Mouse (Mus musculus) splenic B cell, adult 2 months (primary cell): ENCODE data around the gene Myo16.

Experiments
- DNase-seq: peaks from one replicate; pipeline ENCODE4 v3.0.0-alpha.2; 2011; ENCODE audit warnings: low read depth, low spot score
- H3K27me3 ChIP-seq: 2 replicates; pipeline ENCODE4 v1.6.1; 2012; ENCODE audit warnings: mild to moderate bottlenecking, low read length, moderate library complexity, mixed read lengths; ENCODE audit not compliant: control insufficient read depth, poor library complexity, insufficient read depth, severe bottlenecking
- H3K36me3 ChIP-seq: 2 replicates; pipeline ENCODE4 v1.6.1; 2012; ENCODE audit warnings: mild to moderate bottlenecking, low read length, moderate library complexity, mixed read lengths; ENCODE audit not compliant: control insufficient read depth, poor library complexity, insufficient read depth, severe bottlenecking

The Myo16 gene

GRCm38 (mm10) chr8:10565231-10566029, 411.7 kb downstream of the Myo16 start:
- H3K36me3 ChIP-seq: no peaks in the 10 kb centered on the region
- DNase-seq: peak; percentile 42
- no peaks in the 10 kb centered on the region for H3K27me3 ChIP-seq

DNA sequence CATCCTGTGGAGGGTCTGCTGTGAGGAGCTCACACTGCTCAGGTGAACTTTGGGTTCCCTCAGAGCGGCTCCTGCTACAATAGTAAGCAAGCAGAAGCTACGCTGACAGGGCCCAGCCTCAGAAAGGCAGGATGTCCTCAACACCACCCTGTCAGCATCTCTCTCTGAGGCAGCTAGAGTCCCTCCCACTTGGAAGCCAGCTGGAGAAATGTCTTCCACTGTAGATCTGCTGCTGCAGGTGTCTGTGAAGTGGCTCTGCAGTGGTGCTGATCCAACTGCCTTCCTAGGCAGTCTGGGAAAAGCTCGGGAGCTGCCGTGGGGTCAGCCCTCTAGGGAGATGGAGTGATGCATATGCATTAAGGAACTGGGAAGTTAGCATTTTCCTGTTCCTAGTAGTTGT, 414.7 kb downstream of the Myo16 start:
- H3K27me3 ChIP-seq: no peaks in the 10 kb centered on the region
- H3K36me3 ChIP-seq: no peaks in the 10 kb centered on the region
- no peak for DNase-seq

- Histone ChIP-seq H3K36me3 (no peaks in the 10 kb centered on the region), H3K27me3 (no peaks in the 10 kb centered on the region)
- peak; percentile 84 for DNase-seq
Observed at GRCm38 (mm10) chr8:10574096-10574495, 420.4 kb downstream of the Myo16 start.

- H3K36me3 ChIP-seq: no peaks in the 10 kb centered on the region
- DNase-seq: no peak
- H3K27me3 ChIP-seq: no peaks in the 10 kb centered on the region
Observed at GRCm38 (mm10) chr8:10575244-10575643, 421.5 kb downstream of the Myo16 start.

DNA sequence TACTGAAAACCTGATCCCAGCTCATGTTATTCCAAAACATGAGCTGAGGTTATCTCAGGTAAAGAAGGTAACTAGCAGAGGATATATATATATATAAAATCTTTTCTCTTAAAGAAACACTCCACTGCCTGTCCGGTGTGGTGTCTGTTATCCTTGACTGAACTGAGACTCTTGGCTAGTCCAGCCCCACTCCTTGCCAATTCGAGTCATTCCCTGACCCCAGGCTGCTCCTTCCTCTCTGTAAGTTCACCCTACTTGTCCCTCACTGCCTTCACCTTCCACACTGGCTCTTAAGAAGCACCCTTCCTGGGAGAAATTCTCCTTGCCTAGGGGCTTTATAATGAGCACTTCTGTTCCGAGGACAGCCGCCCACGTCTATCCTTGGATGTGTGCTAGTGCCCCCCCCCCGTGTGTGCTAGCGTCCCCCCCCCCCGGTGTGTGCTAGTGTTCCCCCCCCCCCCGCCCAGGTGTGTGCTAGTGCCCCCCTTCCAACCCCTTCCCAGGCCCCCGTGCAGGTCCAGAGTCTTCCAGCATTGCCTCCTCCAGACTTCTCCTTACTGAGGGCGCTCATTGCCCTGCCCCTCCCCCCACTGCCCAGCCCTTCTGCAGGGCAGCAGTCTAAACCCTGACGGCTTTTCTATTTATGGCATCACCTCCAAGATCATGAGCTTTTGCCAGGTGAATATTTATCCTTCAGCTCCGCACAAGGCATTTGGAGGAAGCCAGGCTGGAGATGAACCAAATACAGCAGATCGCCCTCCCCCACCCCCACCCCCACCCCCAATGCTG, 433.4 kb downstream of the Myo16 start:
- DNase-seq: no peak
- Histone ChIP-seq H3K36me3 (no peaks in the 10 kb centered on the region), H3K27me3 (no peaks in the 10 kb centered on the region)

- Histone ChIP-seq H3K36me3 (no peaks in the 10 kb centered on the region), H3K27me3 (no peaks in the 10 kb centered on the region)
- no peak for DNase-seq
Observed at GRCm38 (mm10) chr8:10589422-10589933, 435.8 kb downstream of the Myo16 start.

GRCm38 (mm10) chr8:10592917-10593316, 439.2 kb downstream of the Myo16 start:
- no peak for DNase-seq
- Histone ChIP-seq H3K36me3 (no peaks in the 10 kb centered on the region), H3K27me3 (no peaks in the 10 kb centered on the region)

DNA sequence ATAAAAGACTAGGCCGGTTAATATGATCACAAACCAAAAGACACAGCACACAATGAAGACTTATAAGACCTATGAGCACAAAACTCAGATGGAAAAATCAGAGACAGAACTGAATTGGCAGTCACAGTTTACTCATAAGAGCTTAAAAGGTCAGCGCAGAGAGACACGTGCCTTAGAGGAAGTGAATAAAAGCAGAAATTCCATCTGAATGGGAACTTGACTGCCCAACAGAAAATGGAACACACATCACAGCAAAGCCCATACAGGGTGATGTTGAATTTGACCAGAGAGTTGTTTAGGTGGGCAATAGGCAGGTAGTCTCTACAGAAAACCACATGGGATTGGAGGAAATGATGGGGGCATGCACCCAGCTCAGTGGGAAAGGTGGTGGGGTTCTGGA, 442.6 kb downstream of the Myo16 start:
- H3K27me3 ChIP-seq: no peaks in the 10 kb centered on the region
- no peaks in the 10 kb centered on the region for H3K36me3 ChIP-seq
- DNase-seq: no peak

- Histone ChIP-seq H3K27me3 (no peaks in the 10 kb centered on the region), H3K36me3 (no peaks in the 10 kb centered on the region)
- DNase-seq: no peak
Observed at GRCm38 (mm10) chr8:10597595-10597994, 443.9 kb downstream of the Myo16 start.

DNA sequence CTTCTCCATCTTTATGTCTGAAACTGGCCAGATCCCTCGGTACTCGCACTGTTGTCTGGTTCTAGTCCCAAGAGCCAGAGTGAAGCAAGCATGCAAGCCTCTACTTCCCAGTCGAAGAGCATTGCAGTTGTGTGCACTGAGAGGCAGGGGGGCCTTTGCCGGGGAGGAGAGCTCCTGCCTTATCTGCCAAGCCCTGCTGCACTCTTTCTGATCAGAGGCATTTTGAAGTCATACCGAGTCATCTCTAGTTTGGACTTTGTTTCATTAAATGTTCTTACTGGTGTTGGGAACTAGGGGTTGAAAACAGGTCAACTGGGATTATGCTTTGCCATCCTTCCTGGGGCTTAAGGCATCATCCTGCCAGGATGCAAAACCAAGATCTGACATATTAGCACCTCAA, 445.2 kb downstream of the Myo16 start:
- Histone ChIP-seq H3K27me3 (no peaks in the 10 kb centered on the region), H3K36me3 (no peaks in the 10 kb centered on the region)
- no peak for DNase-seq

DNA sequence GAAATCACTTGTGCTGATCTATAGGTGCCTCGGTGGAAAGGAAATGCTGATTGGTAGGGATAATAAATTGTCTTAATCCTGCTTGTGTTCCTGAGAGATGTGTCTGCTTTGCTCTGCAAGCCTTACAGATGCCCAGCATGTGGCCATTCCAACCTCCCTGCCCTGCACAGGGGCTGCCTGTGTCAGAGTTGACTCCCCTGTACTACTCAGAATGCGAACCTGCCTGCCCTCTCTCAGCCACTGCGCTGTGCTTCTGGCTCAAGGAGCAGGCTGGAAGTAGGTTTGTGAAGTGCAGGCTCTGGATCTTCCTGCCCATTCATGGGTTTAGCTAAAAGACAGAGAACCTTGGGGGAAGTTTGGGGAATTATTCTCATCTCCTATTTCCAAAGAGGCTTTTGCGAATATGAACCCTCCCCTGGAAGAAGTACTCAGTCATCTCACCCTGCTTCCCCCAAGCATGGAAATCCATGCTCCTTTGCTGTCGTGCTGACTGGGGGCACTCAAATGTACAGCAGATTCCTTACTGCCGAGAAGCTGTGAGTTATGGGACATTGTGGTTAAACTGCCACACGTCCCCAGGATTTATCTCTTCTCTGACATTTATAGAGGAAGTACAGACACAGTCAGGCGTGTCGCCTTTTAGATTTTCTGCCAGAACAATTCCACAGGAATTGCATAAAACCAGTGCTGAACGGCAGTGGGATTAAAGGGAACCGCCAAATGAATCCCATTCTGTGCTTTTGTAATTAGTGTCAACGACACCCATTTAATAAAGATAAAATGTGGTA, 452.5 kb downstream of the Myo16 start:
- Histone ChIP-seq H3K36me3 (no peaks in the 10 kb centered on the region), H3K27me3 (no peaks in the 10 kb centered on the region)
- no peak for DNase-seq

- no peaks in the 10 kb centered on the region for H3K36me3 ChIP-seq
- no peaks in the 10 kb centered on the region for H3K27me3 ChIP-seq
- DNase-seq: no peak
Observed at GRCm38 (mm10) chr8:10606816-10607209, 453.1 kb downstream of the Myo16 start.

DNA sequence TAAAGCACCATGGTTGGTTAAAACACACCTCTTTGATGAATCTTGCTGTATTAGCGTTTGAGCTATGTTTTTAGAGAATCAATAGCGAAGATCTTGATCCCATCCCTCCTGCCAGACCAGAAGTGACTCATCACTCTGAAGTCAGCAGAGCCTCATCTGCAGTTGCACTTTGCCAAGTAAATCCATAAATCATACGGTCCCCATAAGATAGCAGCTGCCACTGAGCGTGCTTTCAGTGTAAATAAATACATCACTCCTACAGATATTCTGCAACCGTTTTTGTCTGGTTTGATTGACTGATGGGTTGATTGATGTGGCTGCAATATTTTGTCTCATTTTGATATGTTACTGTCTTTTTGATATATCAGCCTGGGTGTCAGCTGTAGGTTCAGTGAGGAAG, 457.9 kb downstream of the Myo16 start:
- H3K27me3 ChIP-seq: no peaks in the 10 kb centered on the region
- DNase-seq: no peak
- no peaks in the 10 kb centered on the region for H3K36me3 ChIP-seq

- DNase-seq: peak; percentile 6
- Histone ChIP-seq H3K27me3 (no peaks in the 10 kb centered on the region), H3K36me3 (no peaks in the 10 kb centered on the region)
Observed at GRCm38 (mm10) chr8:10613371-10613770, 459.7 kb downstream of the Myo16 start.

- no peak for DNase-seq
- H3K36me3 ChIP-seq: no peaks in the 10 kb centered on the region
- H3K27me3 ChIP-seq: no peaks in the 10 kb centered on the region
Observed at GRCm38 (mm10) chr8:10619689-10620088, 466.0 kb downstream of the Myo16 start.
